Mouse (Mus musculus): Measurements from ENCODE around the gene Acot7.
"Not testable (repeated sequence)": the region's sequence is repeated elsewhere in the genome, so short reads cannot be mapped to it uniquely, and the experiment has no call there.

The Acot7 gene

GRCm38 (mm10) chr4:152202905-152203304 is 25.0 kb downstream of the Acot7 start:
- no peak for DNase-seq (ENCODE audit: low spot score in 2 of 2)

- no peak for DNase-seq (ENCODE audit: low spot score in 2 of 2)
Observed at GRCm38 (mm10) chr4:152204663-152205062, 26.7 kb downstream of the Acot7 start.

GRCm38 (mm10) chr4:152206199-152206598 is 28.3 kb downstream of the Acot7 start:
- DNase-seq (ENCODE audit: low spot score in 2 of 2): no peak

- no peak for DNase-seq (ENCODE audit: low spot score in 2 of 2)
Observed at GRCm38 (mm10) chr4:152209623-152210022, 31.7 kb downstream of the Acot7 start.

- no peak for DNase-seq (ENCODE audit: low spot score in 2 of 2)
Observed at GRCm38 (mm10) chr4:152212091-152212505, 34.2 kb downstream of the Acot7 start.

GRCm38 (mm10) chr4:152212531-152212930 is 34.6 kb downstream of the Acot7 start:
- peak; percentile 49 to 64 for DNase-seq (ENCODE audit: low spot score in 2 of 2)

GRCm38 (mm10) chr4:152212974-152213373 is 35.0 kb downstream of the Acot7 start:
- DNase-seq (ENCODE audit: low spot score in 2 of 2): no peak

- DNase-seq (ENCODE audit: low spot score in 2 of 2): peak; percentile 69 to 91
Observed at GRCm38 (mm10) chr4:152213760-152214480, 36.0 kb downstream of the Acot7 start.

GRCm38 (mm10) chr4:152214871-152215415 is 37.0 kb downstream of the Acot7 start:
- DNase-seq (ENCODE audit: low spot score in 2 of 2): no peak

GRCm38 (mm10) chr4:152219591-152219990 is 41.7 kb downstream of the Acot7 start:
- no peak for DNase-seq (ENCODE audit: low spot score in 2 of 2)

- no peak for DNase-seq (ENCODE audit: low spot score in 2 of 2)
Observed at GRCm38 (mm10) chr4:152220771-152221410, 43.0 kb downstream of the Acot7 start.

GRCm38 (mm10) chr4:152221411-152221887 is 43.5 kb downstream of the Acot7 start:
- no peak for DNase-seq (ENCODE audit: low spot score in 2 of 2)

- no peak for DNase-seq (ENCODE audit: low spot score in 2 of 2)
Observed at GRCm38 (mm10) chr4:152222111-152222510, 44.2 kb downstream of the Acot7 start.

GRCm38 (mm10) chr4:152222513-152222912 is 44.6 kb downstream of the Acot7 start:
- DNase-seq (ENCODE audit: low spot score in 2 of 2): no peak

- no peak for DNase-seq (ENCODE audit: low spot score in 2 of 2)
Observed at GRCm38 (mm10) chr4:152224156-152224555, 46.2 kb downstream of the Acot7 start.

- DNase-seq (ENCODE audit: low spot score in 2 of 2): no peak
Observed at GRCm38 (mm10) chr4:152226901-152227486, 49.1 kb downstream of the Acot7 start.

- DNase-seq (ENCODE audit: low spot score in 2 of 2): no peak
Observed at GRCm38 (mm10) chr4:152227749-152228527, 50.0 kb downstream of the Acot7 start.

GRCm38 (mm10) chr4:152230331-152230730 is 52.4 kb downstream of the Acot7 start:
- DNase-seq (ENCODE audit: low spot score in 2 of 2): not testable (repeated sequence)

GRCm38 (mm10) chr4:152231326-152231725 is 53.4 kb downstream of the Acot7 start:
- DNase-seq (ENCODE audit: low spot score in 2 of 2): no peak

GRCm38 (mm10) chr4:152232411-152232903 is 54.5 kb downstream of the Acot7 start:
- DNase-seq (ENCODE audit: low spot score in 2 of 2): no peak

- DNase-seq (ENCODE audit: low spot score in 2 of 2): no peak
Observed at GRCm38 (mm10) chr4:152239974-152240373, 62.0 kb downstream of the Acot7 start.
